Mouse (Mus musculus): ENCODE data around the gene Xrcc2.

GRCm38 (mm10) chr5:25751552-25751951, 45.9 kb upstream of the Xrcc2 start:
- TF ChIP-seq GATA1 (IDR thresholded peaks at IDR 0.05; ENCODE audit: borderline replicate concordance, low read length) (no peak), FLI1 (IDR thresholded peaks at IDR 0.05; ENCODE audit: low read length) (no peak)

All from megakaryocyte, embryonic 14.5 days (primary cell).